Mouse (Mus musculus) ovary, postnatal 14 days (tissue): ENCODE data around the gene Recql5.
A peak's percentile ranks its signal among the peaks of the same experiment; 100 is the strongest.

ENCODE experiments used
- DNase-seq: peaks from one replicate; pipeline ENCODE4 v3.0.0; 2022; ENCODE audit warnings: low spot score

The Recql5 gene

GRCm38 (mm10) chr11:115901338-115902161 lies 31.7 kb downstream of the Recql5 start:
- DNase-seq = no peak

GRCm38 (mm10) chr11:115900561-115901337 lies 32.5 kb downstream of the Recql5 start:
- no peak for DNase-seq

DNA sequence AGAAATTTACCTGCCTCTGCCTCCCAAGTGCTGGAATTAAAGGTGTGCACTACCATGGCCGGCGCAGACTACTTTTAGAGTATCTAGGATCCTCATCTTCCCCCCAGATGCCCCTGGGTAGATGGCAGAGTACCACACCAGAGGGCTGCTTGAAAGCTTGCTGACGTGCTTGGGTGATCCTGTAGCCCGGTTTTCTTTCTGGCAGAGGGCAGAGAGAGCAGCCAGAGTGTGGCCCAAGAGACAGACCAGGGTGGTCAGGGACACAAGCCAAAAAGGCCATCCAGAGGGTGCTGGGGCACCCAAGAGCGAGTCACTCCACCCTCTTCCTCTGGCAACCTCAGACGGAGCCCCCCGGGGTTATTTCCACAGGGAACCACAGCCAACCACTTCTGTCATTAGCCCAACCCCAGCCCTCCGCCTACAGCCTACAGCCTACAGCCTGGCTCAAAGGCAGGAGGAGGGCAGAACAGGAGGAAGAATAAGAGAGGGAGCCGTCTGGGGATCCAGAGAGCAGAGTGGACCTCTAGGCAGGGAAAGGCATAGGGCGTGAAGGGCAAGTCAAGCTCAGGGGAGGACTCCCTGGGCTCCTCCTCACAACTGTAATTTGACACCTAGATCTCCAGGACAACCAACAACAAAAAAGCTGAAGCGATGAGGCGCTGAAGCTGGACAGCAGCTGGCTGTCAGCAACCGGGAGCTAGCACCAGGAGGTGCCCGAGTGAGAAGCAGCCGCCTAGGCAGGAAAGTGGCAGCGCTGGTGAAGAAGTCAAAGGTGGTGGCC lies 33.6 kb downstream of the Recql5 start, which contains the start of gene Smim5:
TSS of gene Smim5 (plus strand) at position 481 of the 781 bp plus-strand sequence.
- peak; percentile 52 for DNase-seq

GRCm38 (mm10) chr11:115898886-115899285 lies 34.4 kb downstream of the Recql5 start:
- no peak for DNase-seq

DNA sequence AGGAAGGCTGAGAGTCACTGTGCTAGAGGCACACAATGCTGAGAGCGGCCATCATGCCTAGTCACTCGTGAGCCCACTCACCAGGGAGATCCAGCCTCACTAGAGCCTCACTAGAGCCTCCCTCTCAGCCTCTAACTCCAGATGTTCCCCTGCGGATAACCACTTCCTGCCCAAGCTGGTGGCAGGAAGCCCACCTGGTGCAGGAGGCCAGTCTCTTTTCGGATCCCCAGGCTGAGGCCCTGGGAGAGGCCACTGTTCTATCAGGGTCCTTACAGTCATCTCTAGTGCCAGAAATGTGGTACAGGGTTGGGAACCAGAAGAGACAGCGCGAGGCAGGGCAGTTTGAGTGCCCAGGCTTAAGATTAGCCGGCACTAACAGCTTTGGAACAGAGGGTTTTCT lies 34.8 kb downstream of the Recql5 start:
- no peak for DNase-seq

- no peak for DNase-seq
Measured at GRCm38 (mm10) chr11:115894755-115895520, 38.3 kb downstream of the Recql5 start.

GRCm38 (mm10) chr11:115893071-115893470 lies 40.2 kb downstream of the Recql5 start:
- DNase-seq = no peak

- DNase-seq = no peak
Measured at GRCm38 (mm10) chr11:115892213-115892612, 41.1 kb downstream of the Recql5 start.

- no peak for DNase-seq
Measured at GRCm38 (mm10) chr11:115889159-115889558, 44.1 kb downstream of the Recql5 start.

GRCm38 (mm10) chr11:115888020-115888419 lies 45.3 kb downstream of the Recql5 start:
- DNase-seq = no peak

- DNase-seq = no peak
Measured at GRCm38 (mm10) chr11:115886446-115886845, 46.8 kb downstream of the Recql5 start.

DNA sequence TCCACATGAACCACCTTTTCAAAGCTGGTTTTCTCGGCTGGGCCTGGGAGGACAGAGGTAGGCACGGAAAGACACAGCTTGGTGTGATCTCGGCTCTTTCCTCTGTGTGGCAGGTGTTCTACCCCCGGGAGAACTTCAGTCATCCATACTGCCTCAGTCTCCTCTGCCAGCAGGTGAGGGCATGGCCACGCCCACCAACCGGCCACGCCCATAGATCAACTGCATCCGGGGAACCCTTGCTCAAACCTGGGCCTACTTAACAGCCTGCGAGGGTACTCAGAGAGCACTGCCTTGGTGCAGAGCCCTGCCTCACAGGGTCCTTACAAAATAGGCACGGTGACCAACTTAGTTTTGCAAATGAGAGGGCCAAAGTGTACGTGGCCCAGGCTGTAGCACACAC lies 48.0 kb downstream of the Recql5 start:
- no peak for DNase-seq

DNA sequence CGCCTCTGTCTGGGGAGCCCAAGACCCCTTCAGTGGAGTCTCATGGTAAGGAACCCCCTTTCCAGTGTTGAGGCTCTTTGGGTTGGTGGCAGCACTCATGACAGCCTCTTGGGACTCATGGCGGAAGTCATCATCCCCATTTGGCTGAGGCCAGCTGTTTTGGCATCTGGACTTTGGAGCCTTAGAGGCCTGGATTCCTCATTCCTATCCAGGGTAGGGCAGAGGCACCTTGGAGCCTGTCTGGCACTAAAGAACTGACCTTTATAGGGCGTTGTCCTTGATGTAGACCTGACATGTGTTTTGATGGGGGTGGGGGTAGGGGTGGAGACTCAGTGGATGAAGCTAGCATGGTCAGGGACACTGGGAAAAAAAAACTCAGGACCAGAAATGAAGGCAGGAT lies 48.9 kb downstream of the Recql5 start:
- DNase-seq = no peak

- DNase-seq = no peak
Measured at GRCm38 (mm10) chr11:115883251-115883650, 50.0 kb downstream of the Recql5 start.

- DNase-seq = no peak
Measured at GRCm38 (mm10) chr11:115881002-115881401, 52.3 kb downstream of the Recql5 start.

- no peak for DNase-seq
Measured at GRCm38 (mm10) chr11:115878071-115878470, 55.2 kb downstream of the Recql5 start.

DNA sequence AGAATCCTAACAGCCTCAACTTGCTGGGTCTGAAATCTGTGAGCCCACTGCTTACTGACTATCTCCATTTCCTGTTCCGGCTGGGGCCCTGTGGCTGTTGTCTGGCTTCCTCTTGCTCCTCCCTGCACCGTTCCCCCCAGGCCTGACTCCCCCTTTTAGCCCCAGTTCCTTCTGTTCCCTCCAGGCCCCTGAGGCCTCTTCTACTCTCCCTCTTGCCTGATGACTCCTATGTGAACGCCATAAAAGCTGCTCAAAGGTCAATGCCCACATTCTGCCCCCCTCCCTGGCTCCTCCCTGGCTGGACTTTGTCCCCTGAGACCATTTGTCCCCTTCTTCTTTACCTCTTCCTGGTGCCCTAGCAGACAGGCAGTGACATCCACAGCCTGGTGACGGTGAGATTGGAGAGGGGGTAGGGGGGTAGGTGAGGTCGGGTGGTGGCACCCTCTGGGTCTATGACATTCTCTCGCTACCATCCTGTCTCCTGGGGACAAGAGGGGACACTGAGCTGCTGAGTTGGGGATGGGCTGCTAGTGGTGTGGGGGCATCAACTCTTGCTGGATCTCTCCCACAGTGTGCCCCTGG lies 56.0 kb downstream of the Recql5 start:
- no peak for DNase-seq

GRCm38 (mm10) chr11:115876438-115876837 lies 56.8 kb downstream of the Recql5 start:
- DNase-seq = no peak

DNA sequence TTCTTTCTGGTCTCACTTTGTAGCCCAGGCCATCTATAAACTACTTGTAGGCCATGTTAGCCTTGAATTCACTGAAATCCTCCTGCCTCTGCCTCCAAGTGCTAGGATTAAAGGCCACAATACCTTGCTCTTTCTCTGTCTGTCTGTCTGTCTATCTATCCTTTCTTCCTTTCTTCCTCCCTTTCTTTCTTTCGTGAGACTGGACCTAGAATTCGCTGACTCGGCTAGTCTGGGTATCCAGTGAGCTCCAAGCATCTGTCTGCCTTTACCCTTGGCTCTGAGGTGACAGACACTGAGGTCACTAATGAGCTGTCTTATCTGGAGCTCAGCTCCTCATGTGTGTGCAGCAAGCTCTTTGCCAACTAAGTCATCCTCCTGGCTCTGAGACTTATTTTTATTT lies 57.3 kb downstream of the Recql5 start:
- no peak for DNase-seq

- no peak for DNase-seq
Measured at GRCm38 (mm10) chr11:115872437-115872836, 60.8 kb downstream of the Recql5 start.

DNA sequence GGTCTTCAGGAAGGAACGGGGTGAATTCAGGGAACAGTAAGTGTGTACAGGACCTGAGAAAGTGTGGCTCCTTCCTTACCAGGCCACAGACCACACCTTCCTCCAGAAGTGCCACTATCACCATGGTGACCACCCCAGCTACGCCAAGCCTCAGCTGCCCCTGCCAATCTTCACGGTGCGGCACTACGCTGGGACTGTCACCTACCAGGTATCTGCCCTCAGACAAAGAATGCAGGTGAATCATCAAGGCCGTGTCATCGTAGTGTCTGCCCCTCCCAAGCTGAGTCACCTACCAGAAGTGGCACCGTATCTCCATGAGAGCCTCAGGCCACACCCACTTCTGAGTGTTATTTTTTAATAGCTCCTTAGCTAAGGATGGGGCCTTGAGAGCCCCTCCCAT lies 63.9 kb downstream of the Recql5 start:
- DNase-seq = no peak
